Comparison of ENCODE assay signal across 28 mouse cellular contexts in genomic region chr3:131504595-131505223, GRCm38 (mm10). TPM values are rescaled to one million over a fixed set of nuclear protein-coding genes. Genes with fewer than 3 reads are reported as not detected.
DNase-seq lines count a peak whose midpoint lies in the region; ATAC-seq and TF ChIP-seq lines count a peak whose summit lies in the region.
"Had no signal": no experiment of that assay in that cellular context is flagged by ENCODE, and none has a peak within 500 bp of the region (broad histone marks: within the 10 kb centered on the region; RNA-seq: fewer than 3 reads in every experiment).

No protein-coding gene starts in this region.

- H3K4me3 ChIP-seq in intestine, postnatal 0 days (ENCODE audit: low read depth, low read length): no peak overlapping the region
- H3K4me3 ChIP-seq in stomach, embryonic 16.5 days (replicated peaks; ENCODE audit: low read length): no peak overlapping the region
- H3K4me3 ChIP-seq: forebrain, embryonic 12.5 days; layer of hippocampus, adult 2 months; left cerebral cortex, adult 2 months; limb, embryonic 12.5 days; myocyte; neural tube, embryonic 12.5 days had no signal

- H3K4me1 ChIP-seq in intestine, postnatal 0 days (replicated peaks; ENCODE audit: control insufficient read depth, insufficient read depth, low read length): peaks cover 6% of the 10 kb centered on the region; the same call in 1 of the 2 replicates
- no peaks in the 10 kb centered on the region for H3K4me1 ChIP-seq in stomach, embryonic 16.5 days (ENCODE audit: control insufficient read depth, insufficient read depth, low read length)

- H3K4me2 ChIP-seq in intestine, postnatal 0 days (replicated peaks; ENCODE audit: low read depth): no peak overlapping the region
- no peak overlapping the region for H3K4me2 ChIP-seq in stomach, embryonic 16.5 days (ENCODE audit: low read depth, low read length)
- H3K4me2 ChIP-seq: forebrain, embryonic 12.5 days; heart, embryonic 11.5 days; hindbrain, embryonic 14.5 days; limb, embryonic 12.5 days; liver, embryonic 11.5 days; neural tube, embryonic 12.5 days had no signal

- H3K27me3 ChIP-seq in intestine, postnatal 0 days (replicated peaks; ENCODE audit: control insufficient read depth, insufficient read depth, low read length): no peaks in the 10 kb centered on the region
- H3K27me3 ChIP-seq in stomach, embryonic 16.5 days (ENCODE audit: control insufficient read depth, insufficient read depth, low read length): no peaks in the 10 kb centered on the region
- H3K27me3 ChIP-seq: CH12.LX; forebrain, embryonic 12.5 days; limb, embryonic 12.5 days had no signal

- intact Hi-C loops in heart, postnatal 10 days (cut with DNase I): no loop called here

- peak; percentile 98 for ATAC-seq in granulocyte monocyte progenitor cell, adult 5-6 weeks (replicated peaks; ENCODE audit: poor library complexity, severe bottlenecking)
- peak; percentile 92 for ATAC-seq in intestine, postnatal 0 days
- peak; percentile 21; the same call in 1 of the 2 replicates for ATAC-seq in stomach, embryonic 16.5 days (ENCODE audit: insufficient read depth, low FRiP score)
- no peak for ATAC-seq in erythroblast, adult 5-6 weeks (replicated peaks; ENCODE audit: low FRiP score, poor library complexity, severe bottlenecking)
- ATAC-seq: activated CD4-positive, CD25-positive, alpha-beta regulatory T cell, adult 4 months; forebrain, postnatal 0 days; inflammation-experienced regulatory T-cells, adult 6 months; midbrain, embryonic 16.5 days had no signal

- no peak for TF ChIP-seq CTCF in intestine, postnatal 0 days (IDR thresholded peaks at IDR 0.05; ENCODE audit: low read depth)

- no peaks in the 10 kb centered on the region for H3K36me3 ChIP-seq in intestine, postnatal 0 days (ENCODE audit: control insufficient read depth, insufficient read depth)
- H3K36me3 ChIP-seq in stomach, embryonic 16.5 days (ENCODE audit: control insufficient read depth, insufficient read depth, low read length): no peaks in the 10 kb centered on the region
- H3K36me3 ChIP-seq: forebrain, embryonic 12.5 days; limb, embryonic 12.5 days; neural tube, embryonic 12.5 days had no signal

- DNase-seq in heart, adult 11 months: peak; percentile 50
- no peak for DNase-seq in heart, postnatal 10 days
- DNase-seq in thymus, postnatal 36 days: no peak
- DNase-seq in adrenal gland, postnatal 14 days: no peak
- DNase-seq: adrenal gland, adult 2 months; cerebellum, adult 9-10 months; cerebellum, postnatal 36 days; forebrain, postnatal 0 days; heart, adult 18-20 months; heart, postnatal 4 days; lung, postnatal 4 days had no signal

- no peak overlapping the region for H3K9ac ChIP-seq in intestine, postnatal 0 days (ENCODE audit: low read depth, low read length)
- H3K9ac ChIP-seq in stomach, embryonic 16.5 days (ENCODE audit: low read length): no peak overlapping the region
- H3K9ac ChIP-seq: forebrain, embryonic 12.5 days; forebrain, postnatal 0 days; hindbrain, embryonic 14.5 days; limb, embryonic 12.5 days; neural tube, embryonic 12.5 days had no signal

- peak overlapping the region; percentile 41 for H3K27ac ChIP-seq in intestine, postnatal 0 days (ENCODE audit: low read depth, low read length)
- H3K27ac ChIP-seq in stomach, embryonic 16.5 days (ENCODE audit: low read length): no peak overlapping the region
- H3K27ac ChIP-seq: forebrain, embryonic 12.5 days; hindbrain, embryonic 14.5 days; layer of hippocampus, adult 2 months; left cerebral cortex, adult 2 months; limb, embryonic 12.5 days; neural tube, embryonic 12.5 days had no signal

- no peaks in the 10 kb centered on the region for H3K9me3 ChIP-seq in intestine, postnatal 0 days (ENCODE audit: control insufficient read depth)
- H3K9me3 ChIP-seq in stomach, embryonic 16.5 days (replicated peaks; ENCODE audit: control insufficient read depth, low read length): no peaks in the 10 kb centered on the region
- H3K9me3 ChIP-seq: forebrain, embryonic 12.5 days; limb, embryonic 12.5 days; neural tube, embryonic 12.5 days had no signal

- WGBS in intestine, postnatal 0 days: 43% methylated on average over 14 of the region's 14 CpGs
- 63% methylated on average over 14 of the region's 14 CpGs for WGBS in stomach, embryonic 16.5 days

RNA-seq across cellular contexts. Expression of gene Sgms2, which starts 13.5 kb away (rescaled TPM):
- 1 to 10 TPM; 4.3 to 6.2 TPM for total RNA-seq in heart, postnatal 10 days (2021)
- 35.8 and 38.3 TPM in 2 replicates for total RNA-seq in granulocyte monocyte progenitor cell, adult 5-6 weeks (2014; fragmentation: Nextera tagmentation)
- 46.4 and 53.1 TPM in 2 replicates for total RNA-seq in granulocyte monocyte progenitor cell, adult 5-6 weeks (2017)
- polyA plus RNA-seq in intestine, postnatal 0 days (2015; fragmentation: Nextera tagmentation; extraction: Ambion mirVana): 37.9 and 39.1 TPM in 2 replicates
- polyA plus RNA-seq in stomach, embryonic 16.5 days (2015; fragmentation: Nextera tagmentation; extraction: Ambion mirVana): 11.0 and 12.1 TPM in 2 replicates
- 13.6 and 24.2 TPM in 2 replicates for total RNA-seq in erythroblast, adult 5-6 weeks (2015; ENCODE audit: low replicate concordance)
- 12.4 and 14.4 TPM in 2 replicates for total RNA-seq in erythroblast, adult 5-6 weeks (2017; ENCODE audit: low replicate concordance)
- 2.7 and 5.9 TPM in 2 replicates for total RNA-seq in adrenal gland, postnatal 14 days (2021)
- total RNA-seq: CH12.LX had no signal
- polyA plus RNA-seq: activated CD4-positive, CD25-positive, alpha-beta regulatory T cell, adult 4 months had no signal

RNA-seq across cellular contexts. Expression of gene Papss1, which starts 59.9 kb away (rescaled TPM):
- 10 to 100 TPM; 26.3 to 27.0 TPM for total RNA-seq in heart, postnatal 10 days (2021)
- total RNA-seq in granulocyte monocyte progenitor cell, adult 5-6 weeks (2014; fragmentation: Nextera tagmentation): 15.4 and 19.6 TPM in 2 replicates
- total RNA-seq in granulocyte monocyte progenitor cell, adult 5-6 weeks (2017): 25.3 and 29.0 TPM in 2 replicates
- 150 and 168 TPM in 2 replicates for polyA plus RNA-seq in intestine, postnatal 0 days (2015; fragmentation: Nextera tagmentation; extraction: Ambion mirVana)
- 103 and 109 TPM in 2 replicates for polyA plus RNA-seq in stomach, embryonic 16.5 days (2015; fragmentation: Nextera tagmentation; extraction: Ambion mirVana)
- 5.6 TPM in 2 replicates for total RNA-seq in erythroblast, adult 5-6 weeks (2015; ENCODE audit: low replicate concordance)
- total RNA-seq in erythroblast, adult 5-6 weeks (2017; ENCODE audit: low replicate concordance): 5.2 and 5.6 TPM in 2 replicates
- 43.6 and 45.1 TPM in 2 replicates for total RNA-seq in adrenal gland, postnatal 14 days (2021)
